ENCODE assay signal across 34 mouse cellular contexts in genomic region chr17:60197004-60197403, GRCm38 (mm10).
"Had no signal": no experiment of that assay in that cellular context is flagged by ENCODE, and none has a peak within 500 bp of the region (broad histone marks: within the 10 kb centered on the region; RNA-seq: fewer than 3 reads in every experiment).

No protein-coding gene starts in this region.

- ATAC-seq: hindbrain, embryonic 16.5 days; hindbrain, postnatal 0 days; inflammation-experienced regulatory T-cells, adult 6 months; intestine, embryonic 15.5 days; intestine, embryonic 16.5 days; intestine, postnatal 0 days had no signal

- H3K4me1 ChIP-seq: heart, embryonic 10.5 days; heart, embryonic 12.5 days; heart, embryonic 13.5 days; heart, embryonic 15.5 days; hindbrain, embryonic 10.5 days; hindbrain, embryonic 12.5 days; hindbrain, embryonic 13.5 days; hindbrain, embryonic 15.5 days; intestine, embryonic 15.5 days; kidney, embryonic 15.5 days had no signal

- H3K9me3 ChIP-seq: heart, embryonic 10.5 days; heart, embryonic 12.5 days; heart, embryonic 13.5 days; heart, embryonic 15.5 days; hindbrain, embryonic 10.5 days; hindbrain, embryonic 12.5 days; hindbrain, embryonic 13.5 days; hindbrain, embryonic 15.5 days; intestine, embryonic 15.5 days; kidney, embryonic 15.5 days had no signal

- H3K9ac ChIP-seq: heart, embryonic 12.5 days; heart, embryonic 13.5 days; heart, embryonic 15.5 days; hindbrain, embryonic 12.5 days; hindbrain, embryonic 13.5 days; hindbrain, embryonic 14.5 days; hindbrain, embryonic 15.5 days; intestine, embryonic 15.5 days; kidney, embryonic 15.5 days had no signal

- H3K4me2 ChIP-seq: heart, embryonic 11.5 days; heart, embryonic 12.5 days; heart, embryonic 13.5 days; heart, embryonic 15.5 days; hindbrain, embryonic 12.5 days; hindbrain, embryonic 13.5 days; hindbrain, embryonic 14.5 days; hindbrain, embryonic 15.5 days; intestine, embryonic 15.5 days; kidney, embryonic 15.5 days had no signal

- H3K36me3 ChIP-seq: heart, embryonic 10.5 days; heart, embryonic 12.5 days; heart, embryonic 13.5 days; heart, embryonic 15.5 days; hindbrain, embryonic 10.5 days; hindbrain, embryonic 12.5 days; hindbrain, embryonic 13.5 days; hindbrain, embryonic 15.5 days; intestine, embryonic 15.5 days; kidney, embryonic 15.5 days had no signal

- DNase-seq: heart, postnatal 10 days; heart, postnatal 14 days; heart, postnatal 4 days; kidney, adult 11 months; kidney, adult 18-20 months; kidney, adult 2 months; kidney, adult 8-10 months; kidney, adult 9 months; kidney, postnatal 10 days; kidney, postnatal 14 days; kidney, postnatal 25 days; kidney, postnatal 36 days; kidney, postnatal 4 days; layer of hippocampus, adult 9-11 months; layer of hippocampus, postnatal 36 days had no signal

- H3K27ac ChIP-seq: heart, embryonic 10.5 days; heart, embryonic 13.5 days; heart, embryonic 15.5 days; hindbrain, embryonic 10.5 days; hindbrain, embryonic 12.5 days; hindbrain, embryonic 13.5 days; hindbrain, embryonic 14.5 days; hindbrain, embryonic 15.5 days; hindbrain, postnatal 0 days; intestine, embryonic 15.5 days; kidney, embryonic 15.5 days; kidney, postnatal 0 days; layer of hippocampus, adult 2 months had no signal

- H3K4me3 ChIP-seq: heart, embryonic 10.5 days; heart, embryonic 12.5 days; heart, embryonic 13.5 days; heart, embryonic 15.5 days; hindbrain, embryonic 10.5 days; hindbrain, embryonic 12.5 days; hindbrain, embryonic 13.5 days; hindbrain, embryonic 15.5 days; intestine, embryonic 15.5 days; kidney, embryonic 15.5 days; layer of hippocampus, adult 2 months had no signal

- H3K27me3 ChIP-seq: heart, embryonic 12.5 days; heart, embryonic 13.5 days; heart, embryonic 15.5 days; hindbrain, embryonic 12.5 days; hindbrain, embryonic 13.5 days; hindbrain, embryonic 15.5 days; intestine, embryonic 15.5 days; kidney, embryonic 15.5 days had no signal
